Mouse (Mus musculus) heart, adult 9 months (tissue): Measurements from ENCODE around the gene Tanc1.
"Not testable (repeated sequence)": the region's sequence is repeated elsewhere in the genome, so short reads cannot be mapped to it uniquely, and the experiment has no call there.

ENCODE experiments used
- DNase-seq, 2 experiments: peaks; one replicate each; pipeline ENCODE4 v3.0.0; 2022; ENCODE audit warnings: low spot score in 2 of 2

Tanc1 gene

DNA sequence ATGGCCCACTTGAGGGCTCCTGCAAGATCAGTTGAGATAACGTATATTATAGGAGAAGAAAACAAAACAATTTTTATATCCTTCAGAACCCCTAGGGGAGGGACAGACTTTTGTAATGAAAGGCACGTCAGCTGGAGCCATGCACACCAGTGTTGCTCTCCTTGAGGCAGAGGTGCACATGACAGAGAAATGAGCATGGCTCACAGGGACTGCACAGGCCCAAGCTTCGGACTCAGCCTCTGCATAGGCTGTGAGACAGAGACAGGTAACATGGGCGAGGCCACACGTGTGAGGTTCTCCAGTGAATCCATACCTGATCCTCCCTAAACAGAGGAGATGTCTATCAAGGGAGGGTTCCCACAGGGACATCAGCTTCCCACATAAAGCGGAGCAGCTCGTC is 217.9 kb downstream of the Tanc1 start:
- DNase-seq, result no peak

DNA sequence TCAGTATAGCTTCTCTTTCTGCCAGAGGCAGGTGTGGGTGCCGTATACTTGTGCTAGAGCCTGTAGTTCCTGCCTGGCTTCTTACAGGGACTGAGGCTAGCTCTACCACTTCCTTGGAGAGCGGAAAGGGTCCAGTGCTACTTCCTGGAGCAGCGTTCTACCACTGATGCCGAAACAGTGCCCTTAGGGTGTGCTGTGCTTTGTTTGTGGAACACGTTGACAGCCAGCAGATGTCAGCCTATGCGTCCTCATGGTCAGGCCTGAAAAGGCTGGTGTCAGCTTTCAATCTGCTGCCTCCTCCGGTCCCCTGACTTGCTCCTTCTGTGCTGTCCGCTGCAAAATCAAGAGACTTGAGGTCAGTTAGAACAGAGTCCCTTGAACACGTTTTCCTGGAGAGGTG is 218.3 kb downstream of the Tanc1 start:
- DNase-seq, result peak; percentile 49 to 50

DNA sequence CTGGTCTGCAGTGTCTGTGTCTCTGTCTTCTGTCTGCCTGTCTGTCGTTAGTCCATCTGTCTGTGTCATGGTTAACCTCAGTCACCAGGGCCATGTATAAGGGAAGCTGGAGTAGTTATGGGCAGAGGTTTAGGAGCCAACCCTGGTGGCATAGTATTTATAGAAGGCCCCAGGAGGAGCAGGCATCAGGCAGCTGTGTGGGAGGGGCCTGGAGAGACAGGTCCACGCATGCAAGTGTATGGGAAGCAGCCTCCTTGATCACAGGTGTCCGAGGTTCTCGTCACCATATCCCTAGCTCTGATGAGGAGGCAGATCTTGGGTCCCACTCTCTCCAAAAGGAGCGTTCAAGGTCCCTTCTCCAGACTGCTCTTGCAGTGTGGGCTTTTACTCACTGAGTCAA is 219.1 kb downstream of the Tanc1 start:
- DNase-seq, result no peak

DNA sequence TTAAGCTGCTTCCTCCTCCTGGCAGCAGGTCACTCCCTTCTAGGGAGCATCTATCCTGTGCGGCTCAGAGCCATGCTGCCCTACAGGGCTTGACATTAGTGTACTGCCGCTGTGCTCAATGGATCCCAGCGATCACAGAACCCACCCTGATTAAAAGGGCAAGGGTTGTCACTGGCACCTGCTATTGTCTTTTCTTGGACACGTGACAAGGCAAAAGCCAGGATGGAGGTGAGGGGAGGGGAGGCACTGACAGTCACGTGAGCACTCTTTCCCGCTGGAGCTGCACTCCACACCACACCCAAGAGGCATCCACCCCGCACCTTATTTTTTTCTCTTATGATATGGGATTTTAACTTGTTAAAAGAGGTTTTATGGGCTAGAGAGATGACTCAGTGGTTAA is 220.0 kb downstream of the Tanc1 start:
- DNase-seq, result peak in 1 of 2 experiments; percentile 41

DNA sequence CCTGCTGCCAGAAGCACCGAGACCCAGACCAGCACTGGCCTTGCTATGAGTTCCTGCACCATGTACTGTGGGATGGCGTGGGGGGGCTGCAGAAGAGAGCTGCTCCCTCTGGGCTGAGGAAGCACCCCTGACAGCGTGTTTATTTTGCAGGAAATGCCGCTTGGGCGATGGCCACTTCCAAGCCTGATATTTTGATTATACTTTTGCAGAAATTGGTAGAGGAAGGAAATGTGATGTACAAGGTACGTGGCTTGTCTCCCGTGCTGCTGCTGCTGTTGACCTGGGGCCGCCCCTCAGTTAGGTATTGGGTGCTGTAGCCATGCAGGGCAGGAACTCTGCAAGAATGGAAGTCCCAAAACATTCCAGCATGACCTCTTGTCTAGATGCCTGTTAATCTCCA is 227.0 kb downstream of the Tanc1 start:
- DNase-seq, result peak; percentile 59 to 84

DNA sequence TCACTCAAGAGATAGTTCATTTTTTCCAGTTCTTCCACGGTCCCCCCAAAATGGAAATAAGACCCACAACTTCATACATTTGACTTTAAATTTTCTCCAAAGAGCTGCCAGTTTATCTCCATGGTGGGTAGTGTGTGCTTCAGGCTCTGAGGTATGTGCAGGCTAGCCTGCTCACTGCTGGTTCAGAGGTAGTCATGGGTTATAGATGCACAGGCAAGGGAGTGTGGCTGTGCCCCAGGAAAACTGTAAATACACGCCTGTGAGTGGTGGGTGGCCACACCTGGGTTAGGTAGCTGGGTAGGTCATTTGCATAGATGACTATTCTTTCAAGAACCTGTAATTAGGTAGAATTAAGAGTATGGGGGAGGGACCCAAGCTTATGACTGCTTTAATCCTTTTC is 227.9 kb downstream of the Tanc1 start:
- no peak for DNase-seq

DNA sequence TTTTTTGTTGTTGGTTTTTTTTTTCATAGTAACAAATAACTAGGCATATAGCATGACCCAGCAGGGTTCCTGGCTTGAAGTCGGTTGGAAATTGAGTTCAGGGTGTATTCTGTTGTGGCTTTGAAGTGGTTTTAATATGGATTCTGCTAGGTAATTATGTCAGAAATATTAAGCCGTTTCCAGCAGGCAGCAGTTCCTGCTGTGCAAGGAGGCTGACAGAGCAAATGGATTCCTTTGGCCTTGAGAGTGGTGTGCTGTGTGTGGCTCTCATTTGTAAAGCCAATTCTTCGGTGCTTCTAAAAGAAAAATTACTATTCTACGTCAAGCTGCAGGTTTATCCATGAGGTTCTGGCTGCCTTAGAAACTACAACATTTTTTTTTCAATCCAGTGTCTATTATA is 228.3 kb downstream of the Tanc1 start:
- DNase-seq, result no peak

DNA sequence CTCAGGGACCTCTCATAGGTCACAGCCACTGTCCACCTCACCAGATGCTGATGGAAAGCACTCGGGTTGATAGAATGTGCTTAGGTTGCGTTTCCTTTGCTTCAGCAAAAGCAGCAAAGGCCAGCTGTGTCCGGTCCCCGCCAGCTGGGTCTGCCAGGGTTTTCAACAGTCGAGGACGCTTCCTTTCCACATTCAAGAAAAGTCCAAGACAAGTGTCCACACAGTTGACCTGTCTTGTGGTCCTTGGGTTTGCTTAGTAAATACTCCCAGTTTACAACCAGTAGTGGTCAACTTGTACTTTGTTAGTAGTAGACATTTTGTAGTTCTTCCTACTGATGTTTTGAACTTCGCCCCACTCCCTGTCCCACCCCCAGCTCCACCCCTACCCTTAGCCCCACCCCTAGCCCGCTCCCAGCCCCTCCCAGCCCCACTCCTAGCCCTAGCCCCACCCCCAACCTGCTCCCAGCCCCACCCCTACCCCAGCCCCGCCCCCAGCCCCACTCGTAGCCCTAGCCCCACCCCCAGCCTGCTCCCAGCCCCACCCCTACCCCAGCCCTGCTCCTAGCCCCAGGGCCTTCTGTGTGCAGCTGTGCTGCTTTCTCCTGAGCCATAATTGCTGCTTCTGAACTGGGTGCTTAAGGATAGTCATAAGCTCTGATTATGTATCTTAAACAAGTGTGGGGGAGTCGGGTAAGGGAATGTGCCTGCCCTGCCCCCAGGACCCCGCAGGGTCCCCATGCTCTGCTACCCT is 229.5 kb downstream of the Tanc1 start:
- DNase-seq, result peak; percentile 46 to 59

DNA sequence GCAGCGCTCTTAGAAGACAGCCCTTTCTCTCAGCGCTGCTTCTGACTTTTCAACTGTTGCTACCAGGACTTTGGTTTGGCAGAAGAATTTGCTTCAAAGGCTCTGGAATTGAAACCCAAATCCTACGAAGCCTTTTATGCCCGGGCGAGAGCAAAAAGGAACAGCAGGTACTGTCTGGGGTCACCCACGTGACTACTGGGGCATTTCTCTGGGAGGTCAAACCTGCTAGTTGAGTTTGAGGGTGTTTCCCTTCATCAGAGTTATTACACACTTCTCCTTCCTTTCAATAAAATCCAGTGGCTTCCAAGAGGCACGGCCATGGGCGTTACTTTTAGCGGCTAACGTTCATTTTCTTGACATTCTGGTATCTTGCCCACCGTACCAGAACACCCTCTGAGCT is 230.1 kb downstream of the Tanc1 start:
- no peak for DNase-seq

DNA sequence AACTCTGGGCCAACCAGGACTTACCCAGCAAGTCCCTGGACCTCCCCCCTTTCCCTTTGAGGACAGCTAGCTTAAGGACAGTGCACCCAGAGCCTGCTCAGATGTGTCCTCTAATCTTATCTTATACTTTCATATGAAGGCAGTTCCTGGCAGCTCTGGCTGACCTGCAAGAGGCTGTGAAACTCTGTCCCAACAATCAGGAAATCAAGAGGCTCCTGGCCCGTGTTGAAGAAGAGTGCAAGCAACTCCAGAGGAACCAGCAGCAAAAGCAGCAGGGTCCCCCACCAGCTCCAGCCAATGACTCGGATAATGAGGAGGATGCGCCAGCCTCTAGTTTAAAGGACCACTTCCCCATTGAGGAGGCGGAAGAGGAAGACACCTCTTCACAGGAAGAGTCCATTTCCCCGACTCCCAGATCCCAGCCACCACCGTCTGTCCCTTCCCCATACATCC is 230.7 kb downstream of the Tanc1 start:
- DNase-seq, result no peak

DNA sequence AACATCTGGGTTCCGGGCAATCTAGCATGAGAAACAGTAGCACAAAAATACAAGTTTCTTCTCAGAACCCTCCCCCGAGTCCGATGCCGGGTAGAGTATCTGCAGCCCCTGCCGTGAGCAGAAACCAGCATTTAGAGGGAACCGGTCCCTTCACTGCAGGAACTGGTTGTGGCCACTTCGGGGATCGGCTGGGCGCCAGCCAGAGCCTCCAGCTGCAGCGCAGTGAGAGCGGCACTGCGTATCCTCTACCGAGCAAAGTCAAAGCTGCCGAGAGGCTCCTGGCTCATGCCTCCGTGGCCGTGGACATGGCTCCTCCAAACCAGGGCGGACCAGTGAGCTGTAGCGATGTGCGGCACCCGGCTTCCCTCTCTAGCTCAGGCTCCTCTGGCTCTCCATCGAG is 231.3 kb downstream of the Tanc1 start:
- DNase-seq, result no peak

DNA sequence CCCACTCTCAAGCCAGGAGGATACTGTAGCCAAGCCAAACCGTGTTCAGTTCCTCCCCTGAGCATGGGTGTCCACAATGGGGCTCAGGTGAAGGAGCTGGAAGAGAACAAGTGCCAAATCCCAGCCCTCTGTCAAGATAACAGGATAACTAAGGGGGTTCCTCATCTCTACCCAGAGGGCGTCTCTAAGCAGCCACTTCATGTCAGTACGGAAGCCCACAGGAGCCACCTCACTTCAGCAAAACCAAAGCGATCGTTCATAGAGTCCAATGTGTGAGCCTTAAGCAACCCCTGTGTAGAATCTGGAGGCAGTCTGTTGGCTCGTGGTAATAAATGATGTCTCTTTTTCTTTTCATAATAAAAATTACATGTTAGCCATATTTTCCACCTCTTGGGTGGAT is 232.0 kb downstream of the Tanc1 start:
- no peak for DNase-seq

DNA sequence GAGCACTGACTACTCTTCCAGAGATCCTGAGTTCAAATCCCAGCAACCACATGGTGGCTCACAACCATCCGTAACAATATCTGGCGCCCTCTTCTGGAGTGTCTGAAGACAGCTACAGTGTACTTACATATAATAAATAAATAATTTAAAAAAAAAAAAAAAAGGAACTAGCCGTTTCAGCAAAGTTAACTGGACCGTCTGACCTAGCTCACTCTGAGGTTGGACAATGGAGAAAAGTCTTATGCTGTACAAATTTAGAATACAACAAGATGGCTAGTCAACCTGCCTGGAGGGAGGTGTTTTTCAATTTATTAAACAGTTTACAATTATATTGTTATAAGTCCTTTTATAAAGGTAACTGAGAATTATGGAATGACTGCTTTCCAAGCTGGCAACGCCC is 240.0 kb downstream of the Tanc1 start:
- DNase-seq, result not testable (repeated sequence)

DNA sequence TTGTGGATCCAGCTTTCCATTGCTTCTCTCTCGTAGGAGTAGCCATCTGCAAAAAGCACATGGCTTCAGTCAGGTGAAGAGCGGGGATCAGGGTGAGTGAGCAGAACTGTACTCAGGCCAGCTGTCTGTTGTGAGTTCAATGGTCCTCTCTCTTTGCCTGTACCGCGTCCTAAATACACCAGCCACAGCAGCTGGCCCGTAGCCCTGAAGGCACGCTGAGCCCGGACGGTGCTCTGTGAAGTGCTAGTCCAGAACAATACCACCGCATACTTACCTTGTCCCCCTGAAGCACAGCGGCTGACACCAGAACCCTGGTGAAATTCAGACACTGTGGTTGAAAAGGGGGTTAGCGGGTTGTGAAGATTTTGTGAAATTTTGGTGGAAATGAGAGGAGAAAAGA is 241.1 kb downstream of the Tanc1 start:
- no peak for DNase-seq

DNA sequence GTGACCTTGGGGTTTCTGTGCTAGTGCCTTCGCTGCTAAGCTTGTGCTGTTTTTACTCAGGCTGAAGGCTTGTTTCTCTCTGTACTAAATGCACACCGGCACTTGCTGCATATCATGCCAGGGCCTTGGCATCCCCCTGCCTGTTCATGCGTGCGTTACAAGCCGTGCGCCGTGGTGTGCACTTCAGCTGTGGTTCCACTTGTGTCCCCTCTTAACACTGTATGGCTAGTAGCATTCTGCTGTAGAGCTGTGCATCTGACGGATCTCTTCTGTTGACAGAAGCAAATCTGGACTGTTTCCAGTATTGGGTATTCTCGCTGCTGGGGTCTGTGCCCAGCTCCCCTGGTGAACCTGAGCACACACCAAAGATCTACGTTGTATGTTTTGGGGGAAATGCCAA is 241.7 kb downstream of the Tanc1 start:
- DNase-seq, result no peak

DNA sequence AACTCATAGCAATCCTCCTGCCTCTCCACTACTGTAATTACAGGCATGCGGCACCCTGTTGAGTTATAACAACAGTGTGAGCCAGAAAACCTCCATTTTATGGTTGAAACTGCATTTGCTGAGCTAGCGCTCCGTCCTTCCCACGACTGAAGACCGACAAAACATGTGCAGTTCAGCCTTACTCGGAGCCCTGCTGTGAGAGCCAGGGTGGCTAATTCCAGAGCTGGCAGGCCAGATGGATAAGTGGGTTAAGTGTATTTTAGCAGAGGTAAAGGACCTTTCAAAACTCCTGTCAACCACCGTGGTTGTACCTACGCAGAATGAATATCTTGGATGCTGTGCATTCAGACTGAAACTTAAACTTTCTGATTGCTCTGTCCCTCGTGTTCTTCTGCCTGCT is 242.5 kb downstream of the Tanc1 start:
- no peak for DNase-seq

DNA sequence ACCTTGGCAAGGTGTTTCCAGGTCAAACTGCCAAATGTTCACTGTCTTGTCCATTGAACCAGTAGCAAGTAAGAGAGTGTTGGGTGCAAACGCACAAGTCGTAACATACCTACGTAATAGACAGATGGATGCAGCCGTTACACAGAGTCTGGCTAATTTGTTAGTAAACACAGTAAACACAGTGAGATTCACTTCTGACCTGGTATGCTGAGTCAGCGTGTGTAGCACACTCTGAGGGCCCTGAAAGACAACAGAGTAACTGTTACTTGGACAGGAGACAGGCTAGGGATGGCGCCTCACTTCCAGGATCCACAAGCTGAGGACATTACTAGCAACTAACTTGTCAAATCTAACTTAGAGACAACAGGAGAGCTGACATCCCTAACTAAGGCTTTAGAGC is 250.8 kb downstream of the Tanc1 start:
- no peak for DNase-seq

DNA sequence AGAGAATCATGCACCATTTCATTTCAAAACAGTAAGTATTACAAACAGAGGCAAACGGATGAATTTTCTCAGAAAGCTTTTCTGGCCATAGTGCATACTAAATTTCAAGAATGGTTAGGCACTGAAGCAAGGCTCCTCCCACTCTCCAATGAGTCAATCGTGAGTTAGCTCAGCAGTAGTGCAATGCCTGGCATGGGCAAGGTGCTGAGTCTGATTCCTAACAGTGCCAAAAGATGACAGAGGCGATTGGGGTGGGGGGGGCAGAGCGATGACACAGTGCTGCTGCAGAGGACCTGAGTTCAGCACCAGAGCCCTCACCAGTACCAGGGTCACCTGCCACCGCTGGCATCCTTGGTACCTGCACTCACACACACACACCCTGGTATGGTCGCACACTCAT is 258.7 kb downstream of the Tanc1 start:
- no peak for DNase-seq

DNA sequence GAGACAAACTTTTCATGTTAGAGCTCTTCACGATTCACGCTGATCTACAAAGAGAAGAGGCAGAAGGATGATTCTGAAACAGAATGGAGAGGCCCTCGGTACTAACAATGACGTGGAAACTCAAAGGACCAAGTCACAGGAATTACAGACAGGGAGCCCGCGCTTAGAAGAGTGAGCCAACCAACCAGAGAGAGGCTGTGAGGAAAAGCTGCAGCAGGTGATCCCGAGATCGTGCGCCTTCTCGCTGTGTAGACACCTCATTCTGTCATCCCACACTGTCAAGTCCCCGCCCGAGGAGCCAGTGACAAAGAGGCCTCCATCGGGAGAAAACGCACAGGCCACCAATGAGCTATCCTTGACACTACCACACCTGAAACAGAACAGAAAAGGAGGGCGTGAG is 264.6 kb downstream of the Tanc1 start:
- no peak for DNase-seq

DNA sequence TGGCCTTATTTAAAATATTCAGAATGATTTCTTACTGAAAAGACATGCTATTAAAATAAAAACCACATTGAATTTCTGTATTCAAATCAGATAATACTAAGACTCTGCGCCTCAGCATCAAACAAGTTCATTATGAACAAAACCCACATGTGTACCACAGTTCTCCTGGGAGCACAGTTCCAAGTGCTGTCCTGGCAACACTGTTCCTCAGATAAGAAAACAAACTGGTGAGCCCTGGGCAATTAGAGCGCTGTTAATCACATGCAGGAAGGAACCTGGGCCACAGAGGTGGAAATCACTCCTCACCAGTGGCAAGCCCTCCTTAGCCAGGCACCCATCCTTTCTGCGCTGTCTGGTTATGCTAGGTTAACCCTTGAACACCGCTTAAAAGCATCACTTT is 265.5 kb downstream of the Tanc1 start:
- DNase-seq, result no peak

DNA sequence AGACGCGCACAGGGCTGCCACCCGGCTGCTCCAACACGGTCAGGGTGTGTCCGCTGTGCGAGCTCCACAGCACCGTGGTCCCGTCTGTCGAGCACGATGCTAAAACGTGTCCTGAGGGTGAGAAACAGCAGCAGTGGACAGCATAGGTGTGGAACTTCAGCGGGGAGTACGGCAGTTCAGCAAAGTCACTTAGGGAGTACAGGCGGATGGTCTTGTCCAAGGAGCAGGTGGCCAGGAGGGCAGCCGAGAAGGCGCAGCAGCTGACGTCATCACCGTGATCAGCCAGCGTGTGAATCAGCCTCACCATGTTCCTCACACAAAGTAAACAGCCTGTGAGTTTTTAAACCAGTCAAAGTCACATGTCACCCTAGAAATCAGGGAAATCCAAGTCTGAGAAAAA is 266.4 kb downstream of the Tanc1 start:
- no peak for DNase-seq

DNA sequence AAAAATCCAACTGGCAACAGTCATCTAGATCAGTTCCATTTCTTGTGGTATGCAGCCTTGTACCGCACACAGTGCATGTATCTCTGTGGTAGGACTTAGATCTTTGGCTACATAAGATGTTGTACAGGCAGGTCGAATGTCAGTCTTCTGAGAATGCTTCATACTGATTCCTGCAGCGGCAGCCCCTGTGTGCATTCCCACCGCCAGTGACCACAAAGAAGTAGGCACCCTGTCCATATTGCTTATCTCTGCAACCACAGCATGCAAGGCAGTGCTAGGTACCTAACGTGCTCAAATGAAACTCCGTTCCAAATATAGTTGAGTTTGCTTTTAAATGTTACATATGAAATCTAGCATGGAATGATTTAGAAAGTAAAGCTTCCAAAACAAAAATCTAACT is 269.6 kb downstream of the Tanc1 start:
- no peak for DNase-seq

DNA sequence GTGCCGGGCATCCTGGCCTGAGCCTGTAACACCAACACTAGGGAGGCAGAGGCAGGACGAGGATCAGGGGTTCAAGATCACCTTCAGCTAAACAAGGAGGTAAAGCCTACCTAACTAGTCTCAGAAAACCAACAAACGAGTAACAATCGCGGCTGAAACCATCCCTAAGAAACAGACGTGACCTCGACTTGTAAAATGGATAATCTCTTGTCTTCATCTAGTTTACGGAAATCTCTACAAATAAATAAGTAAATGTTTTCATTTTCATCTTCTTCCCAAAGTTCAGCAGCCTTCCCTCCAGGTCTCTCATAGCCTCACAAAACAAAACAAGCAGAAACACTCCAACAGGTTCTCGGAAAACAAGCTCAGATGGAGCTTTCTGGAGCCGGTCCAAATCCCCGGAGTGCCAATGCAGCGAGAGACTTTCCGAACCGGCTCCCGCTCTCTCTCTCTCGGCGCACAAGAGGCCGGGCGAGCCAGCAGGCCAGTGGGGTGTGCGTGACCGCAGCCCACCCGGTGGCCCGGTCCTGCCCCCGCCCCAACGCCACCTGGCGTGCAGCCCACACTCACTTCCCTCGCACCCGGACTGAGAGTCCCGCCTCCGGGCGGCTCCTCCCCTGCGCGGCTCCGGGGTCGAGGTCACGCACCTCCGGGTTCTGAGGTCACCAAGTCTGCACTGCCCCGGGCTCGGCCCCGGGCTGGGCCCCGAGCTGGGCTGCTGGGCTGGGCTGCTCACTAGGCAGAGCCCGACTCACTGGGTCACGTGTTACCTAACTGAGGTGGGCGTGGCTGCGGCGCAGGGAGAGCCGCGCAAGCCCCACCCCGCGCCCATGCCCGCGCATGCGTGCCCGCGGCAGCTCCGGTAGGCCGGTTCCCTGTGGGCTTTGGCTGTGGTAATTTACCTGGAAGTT is 270.2 kb downstream of the Tanc1 start, which contains the start of gene Wdsub1:
Gene Wdsub1, minus strand, starts transcription at position 761 of the 911 bp plus-strand sequence.
- peak; percentile 93 to 95 for DNase-seq
